Mouse (Mus musculus) ovary, adult 18-20 months (tissue): Measurements from ENCODE around the gene Senp7.
A peak's percentile ranks its signal among the peaks of the same experiment; 100 is the strongest.
"Not testable (repeated sequence)": the region's sequence is repeated elsewhere in the genome, so short reads cannot be mapped to it uniquely, and the experiment has no call there.

Experiments used
- DNase-seq: peaks from one replicate; pipeline ENCODE4 v3.0.0; 2022; ENCODE audit warnings: low spot score, mixed read lengths

Senp7 gene

DNA sequence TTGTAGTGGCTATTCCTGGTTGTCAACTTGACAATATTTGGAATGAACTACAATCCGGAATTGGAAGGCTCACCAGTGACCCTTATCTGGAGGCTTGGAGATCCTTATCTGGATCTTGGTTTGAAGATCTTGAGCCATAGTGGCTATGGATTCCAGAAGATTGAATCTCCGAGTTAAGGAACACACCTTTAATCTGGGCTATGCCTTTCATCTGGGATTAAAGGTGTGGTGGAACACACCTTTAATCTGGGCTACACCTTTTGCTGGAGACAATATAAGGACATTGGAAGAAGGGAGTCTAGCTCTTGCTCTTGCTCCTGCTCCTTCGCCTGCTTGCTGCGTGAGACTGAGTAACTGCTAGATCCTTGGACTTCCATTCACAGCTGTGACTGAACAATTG lies at the start of gene Senp7:
TSS of gene Senp7 (plus strand) at position 301 of the 400 bp plus-strand sequence.
- DNase-seq, result not testable (repeated sequence)

DNA sequence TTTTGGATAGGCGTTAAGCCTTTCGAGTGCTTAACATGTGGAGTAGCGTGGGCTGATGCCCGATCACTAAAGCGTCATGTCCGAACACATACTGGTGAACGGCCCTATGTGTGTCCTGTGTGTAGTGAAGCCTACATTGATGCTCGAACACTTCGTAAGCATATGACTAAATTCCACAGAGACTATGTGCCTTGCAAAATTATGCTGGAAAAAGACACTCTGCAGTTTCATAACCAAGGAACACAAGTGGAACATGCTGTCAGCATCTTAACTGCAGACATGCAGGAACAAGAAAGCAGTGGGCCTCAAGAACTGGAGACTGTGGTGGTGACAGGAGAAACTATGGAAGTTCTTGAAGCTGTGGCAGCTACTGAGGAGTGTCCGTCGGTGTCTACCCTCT lies 41.3 kb upstream of the Senp7 start:
- no peak for DNase-seq

DNA sequence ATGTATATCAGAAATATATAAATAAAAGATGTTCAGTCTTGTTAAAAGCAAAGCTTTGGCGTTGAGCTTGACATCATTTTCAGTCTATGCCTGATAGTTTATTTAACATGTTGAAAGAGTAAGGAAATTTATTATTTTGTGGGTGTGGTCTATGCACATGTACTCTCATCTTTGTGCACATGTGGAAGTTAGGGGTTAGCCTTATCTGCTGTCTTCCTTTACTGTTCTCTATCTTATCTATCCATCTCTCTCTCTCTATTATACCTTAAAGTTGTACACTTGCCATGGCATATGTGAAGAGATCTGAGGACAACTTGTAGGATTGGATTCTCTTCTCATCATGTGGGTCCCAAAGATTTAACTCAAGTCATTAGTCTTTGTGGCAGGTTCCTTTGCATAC lies 39.3 kb upstream of the Senp7 start:
- no peak for DNase-seq

DNA sequence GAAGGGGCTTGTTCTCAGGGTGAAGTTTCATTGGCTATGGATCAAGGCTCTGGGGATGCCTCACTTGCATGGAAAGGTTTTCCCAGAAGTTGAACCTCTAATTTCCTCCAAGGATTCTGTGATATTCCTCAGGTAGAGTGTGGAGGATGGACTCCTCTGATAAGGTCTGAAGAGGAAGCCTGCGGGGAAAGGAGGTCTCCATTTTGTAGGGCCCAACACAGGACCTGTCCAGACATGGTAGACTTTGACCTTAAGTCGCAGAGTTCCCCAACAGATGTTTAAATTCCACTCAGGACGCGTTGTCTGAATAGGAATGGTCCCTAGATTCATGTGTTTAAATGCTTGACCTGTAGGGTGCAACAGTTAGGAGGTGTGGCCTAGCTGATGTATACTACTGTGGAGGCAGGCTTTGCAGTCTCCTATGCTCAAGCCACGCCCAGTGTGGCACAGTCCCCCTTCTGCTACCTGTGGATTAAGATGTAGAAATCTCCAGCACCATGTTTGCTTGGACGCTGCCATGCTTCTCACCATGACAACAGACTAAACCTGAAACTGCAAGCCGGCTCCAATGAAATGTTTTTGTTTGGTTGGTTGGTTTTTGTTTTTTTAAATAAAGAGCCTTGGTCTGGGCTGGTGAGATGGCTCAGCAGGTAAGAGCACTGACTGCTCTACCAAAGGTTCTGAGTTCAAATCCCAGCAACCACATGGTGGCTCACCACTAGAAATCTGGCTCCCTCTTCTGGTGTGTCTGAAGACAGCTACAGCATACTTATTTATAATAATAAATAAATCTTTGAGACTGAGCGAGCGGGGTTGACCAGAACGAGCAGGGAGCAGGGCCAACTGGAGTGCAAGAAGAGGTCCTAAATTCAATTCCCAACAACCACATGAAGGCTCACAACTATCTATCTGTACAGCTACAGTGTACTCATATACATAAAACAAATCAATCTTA lies 35.1 kb upstream of the Senp7 start:
- DNase-seq, result no peak

DNA sequence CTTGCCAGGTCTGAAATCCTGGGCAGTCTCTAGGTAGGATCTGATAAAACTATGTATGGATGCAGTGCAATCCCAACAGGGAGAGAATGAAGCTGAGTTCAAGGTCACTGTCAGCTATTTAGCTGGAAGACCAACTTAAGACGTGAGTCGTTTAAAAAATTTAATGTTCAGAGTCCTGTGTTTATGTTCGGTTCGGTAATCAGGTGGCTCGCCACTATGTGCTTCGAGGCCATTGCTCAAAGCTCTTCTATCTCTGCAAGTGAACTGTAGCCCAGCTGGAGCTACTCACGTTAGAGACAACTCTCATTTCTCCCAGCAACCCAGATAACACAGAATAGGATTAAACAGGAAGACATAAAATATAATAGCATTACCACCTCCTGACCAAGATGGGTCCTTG lies 34.1 kb upstream of the Senp7 start:
- DNase-seq, result no peak

DNA sequence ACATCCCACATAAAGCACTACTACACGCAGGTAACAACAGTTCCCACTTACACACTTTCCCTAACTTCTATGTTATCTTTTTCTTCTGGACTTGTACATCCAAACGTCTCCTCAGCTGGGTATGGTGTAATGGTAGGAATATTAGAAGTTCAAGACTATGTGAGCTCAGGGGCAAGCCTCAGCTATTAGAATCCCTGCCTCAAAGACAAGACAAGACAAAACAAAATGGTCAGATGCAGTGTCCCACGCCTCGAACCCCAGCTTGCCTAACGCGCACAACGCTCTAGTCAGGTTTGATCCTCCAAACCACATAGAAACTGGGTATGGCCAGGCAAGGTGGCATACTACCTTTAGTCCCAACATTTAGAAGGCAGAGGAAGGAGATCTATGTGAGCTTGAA lies 28.5 kb upstream of the Senp7 start:
- DNase-seq, result no peak

DNA sequence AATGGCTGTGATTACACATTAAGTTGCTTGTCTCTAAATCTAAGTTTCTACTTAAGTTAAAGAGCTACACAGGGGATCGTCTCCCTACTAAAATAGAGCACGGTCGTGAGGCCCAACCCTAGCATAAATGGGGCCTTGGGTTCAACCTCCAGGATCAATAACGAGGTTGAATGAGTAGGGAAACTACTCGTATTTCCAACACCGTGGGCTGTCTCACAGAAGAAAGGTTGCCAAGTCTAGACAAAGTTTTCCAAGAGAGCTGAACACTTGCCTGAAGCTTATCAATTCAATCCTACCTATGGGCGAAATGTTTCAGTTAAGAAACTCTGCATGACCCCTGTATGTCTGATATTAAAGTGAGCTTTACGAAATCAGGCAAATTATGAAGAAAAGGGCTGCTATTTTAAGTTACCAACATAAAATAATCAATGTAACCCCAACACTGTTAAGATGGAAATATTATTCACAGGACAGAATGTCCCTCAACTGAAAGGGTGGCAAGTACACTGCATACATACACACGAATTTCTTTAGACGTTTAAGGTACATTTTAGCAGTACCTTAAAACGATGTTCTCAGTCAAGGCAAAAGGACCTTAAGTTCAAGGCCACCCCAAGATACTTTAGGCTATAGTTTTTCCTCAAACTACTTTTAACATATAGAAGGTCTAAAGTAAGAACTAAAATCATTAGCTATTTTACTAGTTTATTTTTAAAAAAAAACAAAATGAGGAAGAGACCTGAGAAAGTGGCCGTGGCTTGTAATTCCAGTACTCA lies 20.1 kb upstream of the Senp7 start:
- no peak for DNase-seq

DNA sequence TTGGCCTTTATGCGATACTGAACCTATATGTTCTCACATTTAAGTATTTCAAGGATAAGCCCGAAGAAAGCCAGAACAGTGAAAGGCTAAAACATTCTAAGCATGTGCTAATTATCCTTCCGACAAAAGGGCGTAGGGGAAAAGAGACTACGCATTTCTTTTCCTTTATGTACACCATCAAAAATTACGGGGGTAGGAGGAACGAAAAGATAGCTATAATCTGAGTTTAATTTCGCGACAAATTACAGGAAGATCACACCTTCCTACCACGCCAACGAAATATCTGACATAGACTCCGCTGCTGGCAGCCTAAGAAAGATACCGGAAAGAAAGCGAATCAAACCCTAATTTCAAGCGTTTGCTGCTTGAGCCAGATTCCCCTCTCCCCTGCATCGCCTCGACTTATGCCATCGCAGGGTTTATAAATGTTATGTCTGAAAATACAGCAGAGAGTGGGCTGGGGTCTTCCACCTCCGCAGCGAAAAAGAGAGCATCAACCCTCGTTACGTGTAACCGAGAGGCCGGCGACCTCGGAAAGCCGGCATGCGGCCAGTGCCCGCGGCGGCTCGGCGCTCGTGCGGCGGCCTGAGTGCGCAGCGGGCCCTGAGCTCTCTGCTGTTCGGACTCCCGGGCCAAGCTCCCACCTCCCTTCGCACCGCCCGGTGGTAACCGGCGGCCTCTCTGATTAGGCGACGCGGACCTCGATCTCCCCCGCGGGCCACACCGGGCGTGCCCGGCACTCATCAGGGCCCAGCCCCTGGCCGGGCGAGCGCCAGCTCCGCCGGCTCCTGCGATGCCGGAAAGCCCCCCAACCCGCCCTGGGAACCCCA lies 19.2 kb upstream of the Senp7 start:
- peak; percentile 52 for DNase-seq

DNA sequence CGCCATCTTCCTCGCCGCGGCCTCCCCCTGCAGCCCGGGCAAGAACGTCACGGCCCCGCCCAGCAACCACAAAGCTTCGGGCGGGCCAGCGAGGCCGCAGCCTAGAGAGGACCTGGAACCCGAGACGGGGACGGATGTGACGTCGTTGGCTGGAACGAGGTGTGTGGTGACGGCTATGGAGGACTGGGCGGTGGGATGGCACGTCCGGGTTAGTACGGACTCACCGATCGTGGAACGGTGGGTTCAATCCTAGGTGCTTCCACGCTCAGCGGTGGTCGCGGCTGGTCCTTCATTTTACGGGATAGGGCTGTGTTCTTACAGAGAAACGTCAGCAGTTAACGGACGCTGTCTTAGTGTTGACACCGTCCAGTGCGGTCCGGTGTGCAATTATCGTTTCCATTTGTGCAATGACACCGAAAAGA lies 18.5 kb upstream of the Senp7 start, which contains the start of gene Pcnp:
TSS of gene Pcnp (minus strand) at position 79 of the 422 bp plus-strand sequence.
- peak; percentile 94 for DNase-seq

DNA sequence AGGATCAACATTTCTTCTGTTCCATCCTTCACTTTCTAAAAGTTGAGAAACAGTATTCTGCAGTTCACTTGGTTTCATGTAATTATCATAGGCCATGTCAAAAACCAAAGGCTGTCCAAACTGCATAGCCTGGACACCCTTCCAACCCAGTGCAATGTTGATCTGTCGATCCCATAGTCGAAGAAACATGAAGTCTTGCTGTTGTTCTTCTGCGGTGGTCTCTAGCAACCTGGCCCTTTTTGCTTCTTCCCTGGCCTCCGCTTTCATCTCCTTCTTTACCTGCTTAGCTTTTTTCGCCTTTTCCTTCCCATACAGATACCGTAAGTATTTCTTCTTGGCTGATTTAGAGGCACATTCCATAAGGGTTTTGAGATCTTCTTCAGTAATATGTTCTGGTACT lies 13.6 kb upstream of the Senp7 start:
- DNase-seq, result no peak

DNA sequence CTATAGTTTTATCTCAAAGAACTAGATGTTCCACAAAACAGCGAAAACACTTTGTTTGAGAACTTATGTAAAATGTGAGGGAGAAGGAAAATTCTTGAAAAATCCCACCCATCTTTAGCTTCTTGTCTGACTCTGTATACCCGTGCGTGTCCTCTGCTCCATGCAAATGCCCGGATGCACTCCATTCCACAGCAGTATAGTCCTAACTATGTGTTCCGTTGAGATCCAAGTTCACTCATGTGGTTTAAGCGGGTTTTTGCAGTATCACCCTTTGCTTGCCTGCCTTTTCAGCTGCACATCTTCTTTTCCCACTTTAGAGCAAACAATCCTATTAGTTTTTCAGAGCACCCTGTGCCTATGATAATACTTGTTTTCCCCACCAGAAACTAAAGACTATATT lies 11.6 kb upstream of the Senp7 start:
- DNase-seq, result no peak

DNA sequence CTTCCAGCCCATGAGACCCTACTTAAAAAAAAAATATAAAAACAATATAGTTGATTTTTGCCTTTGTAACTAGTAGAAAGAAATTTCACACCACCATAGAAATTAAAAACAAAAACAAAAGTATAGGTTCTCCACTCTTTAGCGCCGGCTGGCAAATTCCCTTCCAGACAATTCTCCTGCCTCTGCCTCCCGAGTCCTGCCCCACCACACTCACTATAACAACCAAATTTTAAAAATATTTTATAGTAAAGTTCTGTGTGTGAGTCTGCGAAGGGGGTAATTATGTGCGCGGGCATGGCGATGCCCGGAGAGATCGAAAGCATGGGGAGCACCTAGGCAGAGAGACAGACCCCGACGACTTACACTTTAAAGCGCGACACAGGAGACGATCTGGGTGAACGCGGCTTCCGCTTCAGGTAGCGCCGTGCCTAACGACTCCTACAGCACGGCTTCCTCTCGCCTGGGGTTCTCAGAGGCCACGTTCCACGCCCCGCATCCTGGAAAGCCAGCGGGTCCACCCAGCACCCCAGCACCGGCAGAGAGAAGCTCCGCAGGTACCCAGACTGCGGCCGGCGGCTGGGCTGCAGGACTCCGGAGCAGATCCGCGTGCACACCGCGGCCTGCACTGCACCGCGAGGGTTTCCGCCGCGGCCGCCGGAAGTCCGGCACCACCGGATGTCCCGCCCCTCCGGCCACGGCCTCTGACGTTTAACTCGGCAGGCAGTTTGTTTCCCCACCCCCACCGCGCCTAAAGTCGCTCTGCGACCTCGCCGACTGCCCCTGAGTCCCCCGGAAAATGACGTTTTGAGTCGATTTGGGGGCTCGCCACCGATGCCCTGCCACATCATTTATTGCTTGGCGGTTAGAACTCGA lies 10.8 kb upstream of the Senp7 start, which contains the start of gene Trmt10c:
TSS of gene Trmt10c (minus strand) at position 682 of the 873 bp plus-strand sequence.
- peak; percentile 83 for DNase-seq

DNA sequence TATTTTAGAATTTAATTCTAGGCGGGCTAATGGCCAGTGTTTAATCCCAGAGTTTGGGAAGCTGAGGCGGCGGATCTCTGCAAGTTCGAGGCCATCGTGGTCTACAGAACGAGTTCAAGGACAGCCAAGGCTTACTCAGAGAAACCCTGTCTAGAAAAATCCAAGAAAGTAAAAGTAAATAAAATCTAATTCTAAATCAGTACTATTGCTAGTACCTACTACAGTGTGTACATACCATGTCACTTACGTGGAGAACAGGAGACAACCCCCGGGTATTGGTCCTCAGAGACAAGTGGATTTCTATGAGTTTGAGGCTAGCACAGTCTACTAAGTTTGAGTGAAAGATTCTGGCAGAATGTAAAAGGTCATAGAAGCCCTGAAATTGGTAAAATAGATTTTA lies 10.0 kb upstream of the Senp7 start:
- no peak for DNase-seq

DNA sequence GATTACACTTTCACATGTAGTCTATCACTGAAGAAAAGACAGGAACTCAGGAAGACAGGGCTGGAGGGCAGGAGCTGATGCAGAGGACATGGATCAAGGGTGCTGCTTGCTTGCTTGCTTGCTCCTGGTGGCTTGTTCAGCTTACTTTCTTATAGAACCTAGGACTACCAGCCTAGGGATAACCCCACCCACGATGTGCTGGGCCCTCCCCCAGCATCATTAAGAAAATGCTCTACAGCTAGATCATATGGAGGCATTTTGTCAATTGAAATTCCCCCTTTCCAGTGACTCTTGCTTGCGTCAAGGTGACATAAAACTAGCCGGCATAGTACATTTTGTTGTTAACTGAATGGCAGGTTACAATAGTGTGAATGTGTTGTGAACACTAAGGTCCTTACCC lies 7.8 kb downstream of the Senp7 start:
- DNase-seq, result no peak

DNA sequence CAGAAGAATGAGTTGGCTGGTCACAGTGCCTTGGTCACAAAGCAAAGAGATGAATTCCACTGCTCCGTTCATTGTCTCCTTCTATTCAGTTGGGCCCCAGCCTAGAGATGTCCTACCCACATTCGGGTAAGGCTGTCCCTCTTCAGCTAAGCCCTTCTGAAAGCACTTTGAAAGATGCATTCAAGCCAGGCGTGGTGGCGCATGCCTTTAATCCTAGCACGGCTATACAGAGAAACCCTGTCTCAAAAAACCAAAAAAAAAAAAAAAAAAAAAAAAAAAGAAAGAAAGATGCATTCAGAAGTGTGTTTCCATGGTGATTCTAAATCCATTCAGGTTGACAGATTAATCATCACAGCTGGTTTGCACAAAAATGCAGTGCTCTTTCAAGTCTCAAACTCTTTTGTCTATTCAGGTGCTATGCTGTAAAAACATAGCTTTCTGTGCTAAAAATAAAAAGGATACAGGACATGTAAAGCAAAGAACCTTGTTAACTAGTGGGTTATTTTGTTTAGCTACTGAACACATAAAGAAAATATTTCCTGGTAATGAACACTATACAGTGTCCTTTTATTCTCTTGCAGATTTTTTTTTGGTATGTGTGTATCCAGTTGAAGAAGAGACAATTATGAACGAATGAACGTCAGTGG lies 8.9 kb downstream of the Senp7 start:
- DNase-seq, result no peak

DNA sequence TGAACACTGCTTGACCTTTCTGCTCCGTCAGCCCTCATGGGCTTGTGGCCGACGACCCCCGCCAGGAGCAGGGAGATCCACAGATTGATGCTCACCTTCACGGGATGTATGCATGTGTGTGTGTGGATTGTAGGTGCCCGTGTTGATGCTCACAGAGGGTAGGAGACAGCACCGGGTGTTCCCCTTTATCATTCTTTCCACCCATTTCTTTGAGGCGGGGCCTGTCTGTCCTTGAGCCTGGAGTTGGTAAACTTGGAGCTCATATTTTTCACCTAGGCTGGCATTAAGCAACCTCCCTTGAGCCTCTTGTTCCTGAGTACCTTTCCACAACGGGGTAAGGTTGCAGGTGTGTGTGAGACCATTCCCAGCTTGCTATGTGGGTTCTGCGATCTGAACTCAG lies 10.0 kb downstream of the Senp7 start:
- no peak for DNase-seq

DNA sequence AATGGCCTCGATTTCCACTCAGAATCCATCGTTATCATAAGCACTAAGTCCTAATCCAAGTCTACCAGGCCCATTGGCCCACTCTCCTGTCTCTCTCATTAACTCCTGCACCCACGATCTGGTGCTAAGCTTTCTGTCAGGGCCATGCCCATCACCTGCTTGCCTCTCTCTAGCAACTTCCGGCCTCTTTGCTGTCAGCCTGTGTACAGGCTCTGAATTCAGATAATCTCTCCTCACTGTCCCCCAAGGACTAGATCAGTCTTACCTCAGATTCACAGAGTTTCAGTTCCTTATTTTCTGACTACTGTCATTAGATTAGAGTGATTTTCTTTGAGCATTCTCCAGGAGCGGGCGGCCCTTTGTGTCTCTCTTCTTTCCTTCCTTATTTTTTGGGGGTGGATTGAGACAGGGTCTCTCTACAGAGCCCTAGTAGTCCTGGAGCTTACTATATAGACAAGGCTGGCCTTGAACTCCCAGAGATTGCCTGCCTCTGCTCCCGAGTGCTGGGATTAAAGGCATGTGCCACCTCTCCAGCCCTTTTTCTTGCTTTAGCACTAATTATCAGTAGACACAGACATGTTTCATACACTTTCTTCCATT lies 14.0 kb downstream of the Senp7 start:
- no peak for DNase-seq

DNA sequence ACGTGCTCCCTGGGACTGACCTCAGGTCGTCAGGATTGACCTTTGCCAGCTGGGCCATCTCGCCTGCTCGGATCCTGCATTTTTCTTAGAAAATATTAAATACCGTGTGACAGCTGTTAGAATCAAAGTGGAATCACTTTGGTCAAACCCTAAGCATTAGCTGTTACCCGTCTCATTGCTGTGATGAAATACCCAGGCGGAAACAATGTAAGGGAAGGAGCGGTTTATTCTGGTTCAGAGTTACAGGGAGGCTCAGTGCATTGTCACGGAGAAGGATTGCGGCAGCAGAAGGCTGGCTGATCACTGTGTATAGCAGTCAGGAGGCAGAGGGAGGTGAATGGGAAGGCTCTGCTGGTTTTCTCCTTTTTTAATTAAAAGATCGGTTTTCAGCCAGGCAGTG lies 14.8 kb downstream of the Senp7 start:
- DNase-seq, result no peak

DNA sequence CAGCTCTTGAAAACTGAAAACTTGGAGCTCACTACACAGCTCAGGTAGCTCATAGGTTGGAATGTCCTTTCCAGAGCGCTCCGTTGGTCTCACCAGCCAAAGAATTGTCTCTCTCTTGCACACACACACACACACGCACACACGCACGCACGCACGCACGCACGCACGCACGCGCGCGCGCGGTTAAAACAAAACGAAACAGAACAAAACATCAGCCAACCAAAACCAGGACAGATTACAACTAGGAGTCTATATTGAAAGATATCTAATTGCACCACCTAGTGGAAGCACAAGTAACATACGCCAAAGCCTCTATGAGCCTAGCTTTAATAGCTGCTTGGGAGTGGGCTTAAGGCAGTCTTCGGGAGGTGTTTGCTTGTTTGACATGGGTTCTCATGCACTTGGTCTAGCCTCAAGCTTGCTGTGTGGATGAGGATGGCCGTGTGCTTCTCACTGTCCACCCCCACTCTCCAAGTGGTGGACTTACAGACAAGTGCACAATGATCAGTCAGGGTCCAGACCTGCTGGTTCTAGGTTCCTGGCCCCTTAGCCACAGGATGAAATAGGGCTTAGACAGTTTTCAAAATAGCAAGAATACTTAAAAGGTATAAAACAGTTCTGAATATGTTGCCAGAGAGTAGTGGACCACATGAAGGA lies 16.3 kb downstream of the Senp7 start:
- peak; percentile 48 for DNase-seq

DNA sequence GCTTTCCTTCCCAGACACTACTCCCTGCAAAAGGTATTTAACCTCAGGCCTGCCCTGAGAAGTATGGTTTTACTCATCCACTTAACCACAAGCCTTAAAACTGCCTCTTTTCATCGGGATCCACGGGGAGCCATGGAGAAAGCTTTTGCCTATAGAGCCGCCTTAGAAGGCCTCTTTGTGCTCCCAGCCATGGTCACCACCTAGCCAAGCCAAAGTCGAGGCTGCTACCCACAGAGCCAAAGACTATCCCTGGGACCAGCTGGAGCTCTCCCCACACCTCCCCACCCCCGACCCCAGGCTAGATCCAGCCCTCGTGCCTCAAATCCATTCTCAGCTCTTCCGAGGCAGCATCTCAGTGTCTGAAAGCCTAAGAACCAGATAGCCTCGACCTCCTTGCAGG lies 18.0 kb downstream of the Senp7 start:
- DNase-seq, result no peak
